Mouse (Mus musculus): ENCODE data around the gene Gm10309. TPM values are rescaled to one million over a fixed set of nuclear protein-coding genes. Genes with fewer than 3 reads are reported as not detected.

Gm10309 gene
- polyA plus RNA-seq, 1 experiment from 2014 or later = 0.55 TPM

- Histone ChIP-seq H3K4me1 (replicated peaks; ENCODE audit: control insufficient read depth, insufficient read depth, low read length) (no peaks in the 10 kb centered on the region), H3K4me3 (ENCODE audit: low read length) (no peak overlapping the region), H3K27me3 (ENCODE audit: control insufficient read depth, insufficient read depth, low read depth, low read length) (no peaks in the 10 kb centered on the region), H3K9me3 (ENCODE audit: control insufficient read depth, low read length) (no peaks in the 10 kb centered on the region), H3K36me3 (ENCODE audit: control insufficient read depth, insufficient read depth, low read length) (no peaks in the 10 kb centered on the region), H3K4me2 (ENCODE audit: low read depth, low read length) (no peak overlapping the region), H3K9ac (ENCODE audit: low read length) (no peak overlapping the region), H3K27ac (ENCODE audit: low read length) (no peak overlapping the region)
- no peak for ATAC-seq (ENCODE audit: low read depth)
- WGBS = 77% methylated on average over 11 of the region's 11 CpGs
These were observed 46.6 kb downstream of the Gm10309 start for GRCm38 (mm10) chr17:86458302-86458980.

- H3K4me3 ChIP-seq (ENCODE audit: low read length) = no peak overlapping the region
- no peaks in the 10 kb centered on the region for H3K4me1 ChIP-seq (replicated peaks; ENCODE audit: control insufficient read depth, insufficient read depth, low read length)
- no peak for ATAC-seq (ENCODE audit: low read depth)
- no peak overlapping the region for H3K27ac ChIP-seq (ENCODE audit: low read length)
- H3K9me3 ChIP-seq (ENCODE audit: control insufficient read depth, low read length) = no peaks in the 10 kb centered on the region
- H3K9ac ChIP-seq (ENCODE audit: low read length) = no peak overlapping the region
- no peak overlapping the region for H3K4me2 ChIP-seq (ENCODE audit: low read depth, low read length)
- WGBS = 50% methylated on average over 6 of the region's 6 CpGs
- H3K36me3 ChIP-seq (ENCODE audit: control insufficient read depth, insufficient read depth, low read length) = no peaks in the 10 kb centered on the region
- no peaks in the 10 kb centered on the region for H3K27me3 ChIP-seq (ENCODE audit: control insufficient read depth, insufficient read depth, low read depth, low read length)
These were observed 48.5 kb downstream of the Gm10309 start for GRCm38 (mm10) chr17:86456512-86456911.

GRCm38 (mm10) chr17:86454351-86454706, 50.7 kb downstream of the Gm10309 start:
- H3K27ac ChIP-seq (ENCODE audit: low read length) = no peak overlapping the region
- H3K9me3 ChIP-seq (ENCODE audit: control insufficient read depth, low read length) = no peaks in the 10 kb centered on the region
- H3K27me3 ChIP-seq (ENCODE audit: control insufficient read depth, insufficient read depth, low read depth, low read length) = no peaks in the 10 kb centered on the region
- no peak for ATAC-seq (ENCODE audit: low read depth)
- H3K4me1 ChIP-seq (replicated peaks; ENCODE audit: control insufficient read depth, insufficient read depth, low read length) = no peaks in the 10 kb centered on the region
- no peak overlapping the region for H3K4me2 ChIP-seq (ENCODE audit: low read depth, low read length)
- WGBS = 82% methylated on average over 3 of the region's 3 CpGs
- H3K9ac ChIP-seq (ENCODE audit: low read length) = no peak overlapping the region
- no peak overlapping the region for H3K4me3 ChIP-seq (ENCODE audit: low read length)
- no peaks in the 10 kb centered on the region for H3K36me3 ChIP-seq (ENCODE audit: control insufficient read depth, insufficient read depth, low read length)

- H3K4me2 ChIP-seq (ENCODE audit: low read depth, low read length) = no peak overlapping the region
- H3K36me3 ChIP-seq (ENCODE audit: control insufficient read depth, insufficient read depth, low read length) = no peaks in the 10 kb centered on the region
- H3K27ac ChIP-seq (ENCODE audit: low read length) = no peak overlapping the region
- no peaks in the 10 kb centered on the region for H3K4me1 ChIP-seq (replicated peaks; ENCODE audit: control insufficient read depth, insufficient read depth, low read length)
- ATAC-seq (ENCODE audit: low read depth) = no peak
- no peaks in the 10 kb centered on the region for H3K27me3 ChIP-seq (ENCODE audit: control insufficient read depth, insufficient read depth, low read depth, low read length)
- no peak overlapping the region for H3K4me3 ChIP-seq (ENCODE audit: low read length)
- no peak overlapping the region for H3K9ac ChIP-seq (ENCODE audit: low read length)
- no peaks in the 10 kb centered on the region for H3K9me3 ChIP-seq (ENCODE audit: control insufficient read depth, low read length)
- 71% methylated on average over 14 of the region's 14 CpGs for WGBS
These were observed 51.2 kb downstream of the Gm10309 start for GRCm38 (mm10) chr17:86453673-86454350.

GRCm38 (mm10) chr17:86452934-86453333, 52.1 kb downstream of the Gm10309 start:
- ATAC-seq (ENCODE audit: low read depth) = no peak
- H3K27me3 ChIP-seq (ENCODE audit: control insufficient read depth, insufficient read depth, low read depth, low read length) = no peaks in the 10 kb centered on the region
- H3K4me2 ChIP-seq (ENCODE audit: low read depth, low read length) = no peak overlapping the region
- no peak overlapping the region for H3K4me3 ChIP-seq (ENCODE audit: low read length)
- H3K4me1 ChIP-seq (replicated peaks; ENCODE audit: control insufficient read depth, insufficient read depth, low read length) = no peaks in the 10 kb centered on the region
- H3K9me3 ChIP-seq (ENCODE audit: control insufficient read depth, low read length) = no peaks in the 10 kb centered on the region
- no peaks in the 10 kb centered on the region for H3K36me3 ChIP-seq (ENCODE audit: control insufficient read depth, insufficient read depth, low read length)
- no peak overlapping the region for H3K9ac ChIP-seq (ENCODE audit: low read length)
- no peak overlapping the region for H3K27ac ChIP-seq (ENCODE audit: low read length)
- 81% methylated on average over 4 of the region's 4 CpGs for WGBS

Other genes starting within 250 kb of the Gm10309 start
- gene Epas1, start 248.5 kb upstream of the Gm10309 start, polyA plus RNA-seq (2015; fragmentation: Nextera tagmentation; extraction: Ambion mirVana) = 13.7 and 14.5 TPM in 2 replicates

All from lung, embryonic 16.5 days (tissue).